Mouse (Mus musculus) erythroblast, embryonic 14.5 days (primary cell): ENCODE results near the gene Tmem8b. TPM values are rescaled to one million over a fixed set of nuclear protein-coding genes. Genes with fewer than 3 reads are reported as not detected.

ENCODE experiments used
- H3K27me3 ChIP-seq: 2 replicates; pipeline ENCODE4 v1.6.1; 2012; ENCODE audit warnings: inconsistent platforms; ENCODE audit not compliant: control insufficient read depth
- H3K36me3 ChIP-seq: 2 replicates; pipeline ENCODE4 v1.6.1; 2012; ENCODE audit warnings: mild to moderate bottlenecking, inconsistent platforms; ENCODE audit not compliant: control insufficient read depth
- H3K4me1 ChIP-seq: 2 replicates; pipeline ENCODE4 v1.6.1; 2012; ENCODE audit warnings: inconsistent platforms; ENCODE audit not compliant: control insufficient read depth
- H3K4me3 ChIP-seq: replicated peaks from 2 replicates; pipeline ENCODE3; 2012; ENCODE audit warnings: moderate library complexity, mild to moderate bottlenecking, inconsistent platforms
- H3K9me3 ChIP-seq: 2 replicates; pipeline ENCODE4 v1.6.1; 2012; ENCODE audit warnings: low read length, inconsistent platforms, mixed read lengths; ENCODE audit not compliant: control insufficient read depth
- GATA1 ChIP-seq: IDR thresholded peaks from 2 replicates; pipeline ENCODE4 v1.6.1; 2012; ENCODE audit warnings: low read length, inconsistent platforms, mixed read lengths
- TAL1 ChIP-seq: IDR thresholded peaks from 3 replicates; pipeline ENCODE4 v1.6.1; 2012; ENCODE audit warnings: low read length, inconsistent platforms, mixed read lengths
- polyA plus RNA-seq: library from polyadenylated mRNA; stranded (reverse); fragments of >175 nt; gene quantifications from 2 replicates; pipeline ENCODE4 v1.2.3, GENCODE M21; 2012

The Tmem8b gene
- polyA plus RNA-seq, 1 experiment = 0.03 TPM

DNA sequence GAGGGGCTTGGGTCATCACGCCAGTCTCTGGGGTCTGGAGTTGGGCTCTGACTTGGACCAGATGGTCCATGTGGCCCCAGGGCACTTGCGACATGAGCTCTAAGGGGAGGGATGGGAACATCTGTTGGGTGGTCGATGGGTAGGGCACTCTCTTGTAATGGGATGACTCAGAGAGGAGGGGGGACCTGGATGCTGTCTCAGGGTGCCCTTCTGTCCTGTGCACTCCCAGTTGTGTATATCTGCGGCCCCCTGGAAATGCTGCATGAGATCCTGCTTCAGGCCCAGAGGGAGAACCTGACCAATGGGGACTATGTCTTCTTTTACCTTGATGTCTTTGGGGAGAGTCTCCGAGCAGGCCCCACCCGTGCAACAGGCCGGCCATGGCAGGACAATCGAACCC lies 35.5 kb upstream of the Tmem8b start:
- Histone ChIP-seq H3K9me3 (no peaks in the 10 kb centered on the region; the same call in 1 of the 2 replicates), H3K4me3 (no peak overlapping the region), H3K4me1 (peaks cover 30% of the 10 kb centered on the region), H3K36me3 (no peaks in the 10 kb centered on the region), H3K27me3 (peaks cover 40% of the 10 kb centered on the region)
- TF ChIP-seq TAL1 (no peak), GATA1 (no peak)

GRCm38 (mm10) chr4:43633736-43634135 lies 35.0 kb upstream of the Tmem8b start:
- Histone ChIP-seq H3K9me3 (no peaks in the 10 kb centered on the region; the same call in 1 of the 2 replicates), H3K4me3 (no peak overlapping the region), H3K36me3 (no peaks in the 10 kb centered on the region), H3K27me3 (peaks cover 40% of the 10 kb centered on the region), H3K4me1 (peaks cover 30% of the 10 kb centered on the region)
- TF ChIP-seq TAL1 = no peak
- no peak for TF ChIP-seq GATA1

DNA sequence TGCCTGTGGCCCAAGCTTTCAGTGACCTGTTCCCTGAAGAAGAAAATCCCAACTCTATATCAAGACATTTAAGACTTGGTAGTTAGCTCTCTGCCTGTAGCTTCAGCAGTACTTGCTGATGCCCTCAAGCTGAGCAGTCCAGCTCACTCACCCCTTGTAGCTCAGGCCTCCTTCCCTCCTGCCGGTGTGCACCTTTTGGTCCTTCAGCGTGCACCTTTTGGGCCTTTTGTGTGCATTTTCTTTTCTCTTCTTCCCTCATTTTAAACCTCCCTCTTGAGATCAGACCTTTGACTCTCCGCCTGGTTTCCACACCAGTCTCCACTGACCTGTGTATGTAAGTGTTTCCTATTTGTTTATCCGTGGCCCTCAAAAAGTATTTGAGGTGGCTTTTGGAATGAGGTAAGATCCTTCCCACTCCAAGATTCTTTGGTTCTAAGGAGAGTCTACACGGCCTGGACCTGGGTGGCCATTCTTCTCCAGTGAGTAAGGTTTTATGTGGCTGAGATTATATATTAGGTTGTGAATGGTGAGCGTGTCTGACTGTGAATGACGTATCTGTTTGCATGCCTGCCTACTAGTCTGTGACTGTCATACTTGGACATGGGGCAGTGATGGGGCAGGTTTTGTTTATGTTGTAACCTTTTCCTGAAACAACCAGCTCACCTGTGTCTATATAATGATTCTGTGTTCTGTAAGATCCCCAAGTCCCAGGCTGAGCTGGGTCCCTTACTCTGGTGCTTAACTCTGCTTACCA lies 34.0 kb upstream of the Tmem8b start:
- no peaks in the 10 kb centered on the region; the same call in 1 of the 2 replicates for H3K9me3 ChIP-seq
- H3K4me3 ChIP-seq = no peak overlapping the region
- peaks cover 24% of the 10 kb centered on the region for H3K4me1 ChIP-seq
- TF ChIP-seq GATA1 = no peak
- no peak for TF ChIP-seq TAL1
- no peaks in the 10 kb centered on the region for H3K36me3 ChIP-seq
- peaks cover 40% of the 10 kb centered on the region for H3K27me3 ChIP-seq

DNA sequence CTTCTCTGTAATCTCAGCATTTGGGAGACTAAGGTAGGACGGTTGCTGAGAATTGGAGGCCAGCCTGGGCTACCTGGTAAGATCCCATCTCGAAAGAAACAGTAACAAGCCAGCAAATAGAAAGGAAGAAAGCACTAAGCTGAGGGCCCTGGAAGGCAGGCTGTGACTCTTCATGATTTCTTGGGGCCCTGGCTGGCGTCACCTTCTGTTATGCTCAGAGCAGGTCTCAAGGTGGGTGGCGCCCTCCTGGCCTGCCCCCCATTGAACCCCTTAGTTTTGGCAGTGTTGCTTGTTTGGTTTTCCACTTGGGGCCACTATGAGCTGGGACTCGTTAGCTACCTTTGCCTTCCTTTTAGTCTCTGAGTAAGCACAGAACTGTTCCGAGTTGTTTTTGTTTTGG lies 32.0 kb upstream of the Tmem8b start:
- peaks cover 22% of the 10 kb centered on the region for H3K27me3 ChIP-seq
- TF ChIP-seq GATA1 (no peak), TAL1 (no peak)

GRCm38 (mm10) chr4:43640076-43640475 lies 28.7 kb upstream of the Tmem8b start:
- Histone ChIP-seq H3K9me3 (no peaks in the 10 kb centered on the region), H3K27me3 (no peaks in the 10 kb centered on the region; the same call in none of the 2 replicates), H3K36me3 (no peaks in the 10 kb centered on the region), H3K4me3 (no peak overlapping the region), H3K4me1 (peaks cover 7% of the 10 kb centered on the region)
- TF ChIP-seq TAL1 (no peak), GATA1 (no peak)

More for the DNA sequence above, 32.0 kb upstream of the Tmem8b start:
- H3K4me3 ChIP-seq = no peak overlapping the region
- peaks cover 9% of the 10 kb centered on the region for H3K4me1 ChIP-seq
- no peaks in the 10 kb centered on the region; the same call in 1 of the 2 replicates for H3K9me3 ChIP-seq
- H3K36me3 ChIP-seq = no peaks in the 10 kb centered on the region

- Histone ChIP-seq H3K9me3 (no peaks in the 10 kb centered on the region), H3K4me3 (no peak overlapping the region), H3K4me1 (peaks cover 3% of the 10 kb centered on the region), H3K27me3 (no peaks in the 10 kb centered on the region; the same call in none of the 2 replicates), H3K36me3 (no peaks in the 10 kb centered on the region)
- TF ChIP-seq GATA1 (no peak), TAL1 (no peak)
Observed at GRCm38 (mm10) chr4:43640491-43640890, 28.3 kb upstream of the Tmem8b start.

GRCm38 (mm10) chr4:43649783-43650182 lies 19.0 kb upstream of the Tmem8b start:
- Histone ChIP-seq H3K4me1 (peaks cover 19% of the 10 kb centered on the region), H3K9me3 (peaks cover 11% of the 10 kb centered on the region), H3K36me3 (no peaks in the 10 kb centered on the region), H3K4me3 (no peak overlapping the region), H3K27me3 (peaks cover 3% of the 10 kb centered on the region)
- TF ChIP-seq TAL1 (no peak), GATA1 (no peak)

DNA sequence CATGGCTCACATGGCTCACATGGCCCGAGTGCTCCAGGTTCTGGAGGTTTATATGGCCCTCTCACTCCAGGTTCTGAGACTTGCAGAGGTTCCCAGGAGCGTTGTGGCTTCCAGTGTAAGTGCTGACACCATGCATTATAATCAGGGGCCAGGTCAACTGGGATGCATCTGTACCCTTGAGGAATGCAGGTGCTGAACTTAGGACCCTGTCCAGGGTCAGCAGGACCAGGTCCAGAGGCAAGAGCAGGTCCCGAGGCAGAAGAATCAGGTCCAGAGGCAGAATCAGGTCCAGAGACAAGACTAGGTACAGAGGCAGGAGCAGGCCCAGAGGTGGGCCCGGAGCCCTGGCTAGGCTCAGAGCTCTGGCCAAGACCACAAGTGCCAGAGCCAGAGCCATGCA lies 16.0 kb upstream of the Tmem8b start:
- peaks cover 39% of the 10 kb centered on the region for H3K4me1 ChIP-seq
- TF ChIP-seq GATA1 = no peak
- no peak for TF ChIP-seq TAL1
- peaks cover 11% of the 10 kb centered on the region for H3K9me3 ChIP-seq
- H3K36me3 ChIP-seq = no peaks in the 10 kb centered on the region
- no peak overlapping the region for H3K4me3 ChIP-seq
- H3K27me3 ChIP-seq = peaks cover 3% of the 10 kb centered on the region; the same call in 1 of the 2 replicates

DNA sequence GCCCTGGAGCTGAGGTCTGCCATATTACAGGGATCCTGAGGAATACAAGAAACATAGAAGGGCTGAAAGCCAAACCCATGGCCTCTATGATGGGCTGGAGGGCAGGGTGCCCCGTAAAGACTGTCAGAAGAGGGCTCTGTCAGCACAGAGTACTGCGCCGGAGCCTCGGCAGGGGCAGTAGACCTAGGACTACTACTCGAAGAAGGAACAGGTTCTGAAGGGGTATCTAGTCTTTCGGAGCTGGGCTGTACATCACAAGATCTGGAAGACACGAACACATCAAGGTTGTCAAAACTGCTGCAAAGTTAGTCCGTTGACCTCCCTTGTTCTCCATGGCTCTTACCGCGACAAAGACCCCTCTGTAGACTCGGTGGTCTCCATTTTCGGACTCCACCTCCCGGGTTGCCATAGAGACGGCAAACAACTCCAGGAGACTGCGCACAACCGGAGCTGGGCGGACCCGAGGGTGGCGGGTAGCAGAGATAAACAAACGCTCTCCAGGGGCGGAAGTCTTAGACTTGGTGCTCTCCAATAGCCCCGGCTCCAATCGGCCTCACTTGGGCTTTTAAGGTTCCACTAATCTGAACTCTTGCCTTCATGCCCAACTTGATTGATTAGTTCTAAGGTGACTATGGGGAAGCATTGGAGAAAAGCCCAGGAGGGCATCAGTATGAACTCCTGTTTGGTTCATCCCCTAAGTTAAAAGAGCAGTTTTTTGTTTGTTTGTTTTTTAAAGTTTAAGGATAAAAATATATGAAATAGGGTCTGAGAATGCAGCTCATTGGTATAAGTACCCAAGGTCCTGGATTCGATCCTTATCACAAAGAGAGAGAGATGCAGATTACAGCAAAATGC lies 15.4 kb upstream of the Tmem8b start, which contains the start of gene Spag8:
Gene Spag8 (minus strand): TSS at position 434 of the 855 bp plus-strand sequence.
- peaks cover 39% of the 10 kb centered on the region for H3K4me1 ChIP-seq
- H3K27me3 ChIP-seq = peaks cover 3% of the 10 kb centered on the region; the same call in 1 of the 2 replicates
- peaks cover 11% of the 10 kb centered on the region for H3K9me3 ChIP-seq
- peak within 1 kb of the TSS; percentile 58 for H3K4me3 ChIP-seq
- TF ChIP-seq GATA1 (no peak), TAL1 (no peak)
- H3K36me3 ChIP-seq = no peaks in the 10 kb centered on the region
